Mouse (Mus musculus) 3134 (cell line): ENCODE data around the gene Dohh.

Experiments used
- DNase-seq: peaks from one replicate; pipeline ENCODE4 v3.0.0-alpha.2; 2011; ENCODE audit warnings: low spot score; ENCODE audit not compliant: insufficient read length; ENCODE audit errors: extremely low read depth

Gene Dohh

DNA sequence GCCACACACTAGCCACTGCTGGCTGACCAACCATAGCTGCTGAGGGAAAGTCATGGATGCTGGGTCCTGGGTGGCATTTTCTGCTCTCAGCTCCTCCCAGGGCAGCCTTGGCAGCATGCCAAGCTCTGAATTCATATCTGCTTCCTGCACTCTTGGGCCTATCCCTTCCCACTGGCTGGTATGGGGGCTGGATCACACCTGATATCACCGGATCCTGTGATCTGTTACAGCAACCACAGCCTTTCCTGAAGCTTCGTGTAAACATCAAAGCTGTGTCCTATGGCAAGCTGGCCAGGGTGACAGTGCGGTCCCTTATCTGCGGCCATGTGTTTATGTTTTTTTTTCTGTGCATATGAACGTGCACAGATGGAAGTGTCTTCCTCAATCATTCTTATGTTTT, 2.2 kb upstream of the Dohh start:
- no peak for DNase-seq

DNA sequence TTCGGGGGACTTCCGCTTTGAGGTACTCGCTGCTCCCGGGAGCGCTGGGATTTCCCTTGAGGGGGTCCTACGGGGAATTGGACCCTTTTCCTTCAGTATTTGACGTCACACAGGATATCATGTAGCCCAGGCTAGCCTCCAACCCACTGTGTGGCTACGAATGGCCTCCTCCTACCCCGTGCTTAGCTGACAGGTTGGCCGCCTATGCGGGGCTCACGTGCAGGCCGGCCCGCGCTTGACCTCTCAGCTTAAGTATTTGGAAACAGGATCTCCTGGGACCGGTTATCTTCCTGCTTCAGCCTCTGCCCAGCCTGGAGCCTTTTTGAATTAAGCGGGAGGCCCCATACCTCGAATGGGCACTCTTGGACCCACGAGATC, 366 bp downstream of the Dohh start:
- DNase-seq: no peak

DNA sequence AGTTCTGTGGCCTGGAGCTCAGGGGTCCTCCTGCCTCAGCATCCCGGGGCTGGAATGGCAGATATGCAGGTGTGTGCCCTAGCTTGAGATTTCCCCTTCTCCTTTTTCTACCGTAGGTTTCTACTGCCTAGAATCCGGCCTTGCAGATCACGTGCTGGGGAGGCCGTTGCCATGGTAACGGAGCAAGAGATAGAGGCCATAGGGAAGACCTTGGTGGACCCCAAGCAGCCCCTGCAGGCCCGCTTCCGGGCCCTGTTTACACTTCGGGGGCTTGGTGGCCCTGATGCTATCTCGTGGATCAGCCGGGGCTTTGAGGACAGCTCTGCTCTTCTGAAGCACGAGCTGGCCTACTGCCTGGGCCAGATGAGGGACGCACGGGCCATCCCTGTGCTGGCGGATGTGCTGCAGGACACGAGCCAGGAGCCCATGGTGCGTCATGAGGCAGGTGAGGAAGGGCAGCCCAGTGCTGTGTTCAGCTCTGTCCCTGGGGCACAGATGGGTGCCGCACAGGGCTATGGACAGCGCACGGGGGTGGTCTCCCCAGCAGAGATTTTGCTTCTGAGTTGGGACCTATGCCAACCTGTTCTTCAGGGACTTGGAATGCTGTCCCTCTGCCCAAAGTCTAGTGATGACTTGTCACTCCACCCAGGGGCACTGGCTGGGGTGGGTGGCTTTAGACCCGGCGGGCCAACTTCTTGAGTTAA, 1.5 kb downstream of the Dohh start:
- no peak for DNase-seq

DNA sequence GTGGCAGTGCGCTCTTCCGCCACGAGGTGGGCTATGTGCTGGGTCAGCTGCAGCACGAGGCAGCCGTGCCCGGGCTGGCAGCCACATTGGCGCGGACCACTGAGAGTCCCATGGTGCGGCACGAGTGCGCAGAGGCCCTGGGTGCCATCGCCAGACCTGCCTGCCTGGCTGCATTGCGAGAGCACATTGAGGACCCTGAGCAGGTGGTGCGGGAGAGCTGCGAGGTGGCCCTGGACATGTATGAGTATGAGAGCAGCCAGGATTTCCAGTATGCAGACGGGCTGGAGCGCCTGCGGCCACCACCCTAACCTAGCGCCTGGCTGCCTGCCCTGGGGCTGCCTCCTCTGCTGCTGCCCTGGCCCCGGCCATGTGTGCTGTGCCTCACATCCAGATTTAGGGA, 3.5 kb downstream of the Dohh start:
- DNase-seq: no peak

DNA sequence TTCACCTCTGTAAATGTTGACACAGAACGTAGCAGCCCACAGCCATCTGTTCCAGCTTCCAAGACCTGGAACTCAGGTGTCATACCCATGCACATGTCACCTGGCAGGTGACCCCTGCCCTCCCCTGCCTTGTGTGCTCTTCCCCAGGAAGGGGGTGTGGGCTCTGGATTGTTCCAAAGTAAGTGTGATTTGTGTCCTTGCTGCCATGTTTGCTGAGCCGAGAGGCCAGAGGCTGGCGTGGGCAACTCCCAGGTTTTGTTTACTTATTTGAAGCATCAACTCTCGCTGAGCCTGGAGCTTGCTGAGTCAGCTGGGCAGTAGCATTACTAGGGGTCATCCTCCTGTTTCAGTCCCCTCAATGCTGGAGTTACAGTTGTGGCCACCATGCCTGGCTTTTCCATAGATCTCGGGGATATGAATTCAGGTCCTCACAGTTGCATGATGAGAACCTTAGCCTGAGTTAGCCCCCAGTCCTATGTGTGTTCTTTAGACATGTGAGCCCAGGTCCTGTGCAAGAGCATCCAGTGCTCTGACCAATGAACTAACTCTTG, 4.4 kb downstream of the Dohh start, which contains the start of gene Gm48552:
Gene Gm48552 (plus strand): TSS at position 501 of the 551 bp plus-strand sequence.
- DNase-seq: no peak

DNA sequence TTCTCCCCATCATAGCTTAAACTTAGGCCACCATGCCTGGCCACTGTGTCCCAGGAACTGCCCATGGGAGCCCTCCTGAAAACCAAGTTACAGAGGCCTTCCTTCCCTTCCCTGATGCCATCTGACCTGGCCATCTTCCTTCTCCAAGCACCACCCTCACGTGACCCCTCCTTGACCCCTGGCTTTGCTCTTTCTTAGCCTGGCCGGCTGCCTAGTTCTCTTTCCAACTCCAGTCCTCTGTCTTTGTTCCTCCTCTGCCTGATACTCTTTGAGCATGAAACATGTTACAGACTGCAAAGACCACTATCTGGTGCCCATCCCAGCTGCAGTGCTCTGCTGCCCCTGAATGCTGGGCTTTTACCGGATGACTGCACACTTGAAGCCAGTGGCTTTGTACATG, 5.1 kb downstream of the Dohh start:
- DNase-seq: no peak

DNA sequence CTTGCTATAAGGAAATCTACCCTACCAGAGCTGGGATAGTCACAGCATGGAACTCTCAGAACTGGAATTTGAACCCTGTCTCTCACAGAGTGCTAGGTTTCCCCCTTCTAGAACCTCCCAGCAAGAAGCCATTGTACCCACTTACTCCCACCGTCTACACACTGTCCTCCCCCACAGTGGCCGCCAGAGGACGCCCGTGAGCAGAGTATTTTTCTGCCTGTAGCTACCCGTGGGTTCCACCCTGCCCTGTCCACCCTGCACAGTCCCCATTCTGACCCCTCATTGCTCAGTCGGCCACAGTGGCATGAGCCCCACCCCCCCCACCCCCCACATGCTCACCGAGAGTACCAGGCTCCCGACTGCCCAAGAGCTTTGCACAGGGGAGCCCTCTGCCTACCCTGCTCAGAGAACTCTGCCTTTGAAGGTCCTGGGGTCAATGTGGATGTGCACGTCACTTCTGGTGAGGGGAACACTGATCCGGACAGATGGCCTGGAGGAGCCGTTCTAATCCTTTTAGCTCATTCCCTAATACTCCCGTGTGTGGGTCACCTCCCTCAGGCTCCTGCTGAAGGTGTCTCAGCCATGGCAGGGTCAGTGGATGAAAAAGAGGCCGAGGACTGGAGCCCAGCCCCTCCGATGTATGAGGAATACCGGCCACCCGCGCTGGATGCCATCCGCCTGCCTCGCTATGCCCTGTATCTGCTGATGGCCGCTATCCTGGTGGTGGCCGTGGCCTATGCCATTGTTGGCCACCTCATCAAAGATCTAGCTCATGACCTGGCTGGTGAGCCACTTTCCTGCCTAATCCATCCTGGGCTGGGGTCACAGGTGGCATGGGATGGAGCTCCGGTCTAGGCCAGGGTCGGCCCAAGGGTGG, 5.8 kb downstream of the Dohh start:
- DNase-seq: no peak

DNA sequence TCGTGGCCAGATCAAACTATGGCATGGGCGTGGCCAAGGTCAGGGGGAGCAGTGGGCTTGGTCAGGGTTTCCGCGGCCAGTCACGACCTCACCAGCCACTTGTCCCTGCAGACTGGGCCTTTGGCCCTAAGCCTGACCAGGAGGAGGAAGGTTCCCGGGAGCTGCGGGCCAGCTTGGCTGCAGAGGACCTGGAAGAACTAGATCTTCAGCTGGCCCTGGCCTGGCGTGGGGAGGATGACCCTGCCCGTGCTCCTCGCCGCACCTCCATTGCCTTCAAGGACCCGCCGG, 6.4 kb downstream of the Dohh start:
- no peak for DNase-seq

DNA sequence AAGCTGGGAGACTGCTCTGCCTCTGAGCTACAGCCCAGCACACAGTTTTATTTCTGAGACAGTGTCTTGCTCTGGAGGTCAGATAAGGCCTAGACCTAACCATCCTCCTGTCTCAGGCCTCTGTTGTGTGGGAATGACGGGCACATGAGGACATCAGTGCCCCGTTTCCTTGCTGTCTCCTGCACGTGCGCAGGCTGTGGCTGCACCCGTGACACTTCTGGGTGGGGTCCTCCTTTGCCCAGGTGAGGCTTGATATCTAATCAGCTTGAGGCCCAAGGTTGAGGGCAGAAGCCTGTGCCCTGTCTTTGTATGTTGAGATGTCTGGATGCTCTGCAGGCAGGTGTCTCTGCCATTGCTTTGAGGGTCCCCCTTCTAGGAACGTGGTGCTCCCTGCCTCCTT, 8.0 kb downstream of the Dohh start:
- no peak for DNase-seq

DNA sequence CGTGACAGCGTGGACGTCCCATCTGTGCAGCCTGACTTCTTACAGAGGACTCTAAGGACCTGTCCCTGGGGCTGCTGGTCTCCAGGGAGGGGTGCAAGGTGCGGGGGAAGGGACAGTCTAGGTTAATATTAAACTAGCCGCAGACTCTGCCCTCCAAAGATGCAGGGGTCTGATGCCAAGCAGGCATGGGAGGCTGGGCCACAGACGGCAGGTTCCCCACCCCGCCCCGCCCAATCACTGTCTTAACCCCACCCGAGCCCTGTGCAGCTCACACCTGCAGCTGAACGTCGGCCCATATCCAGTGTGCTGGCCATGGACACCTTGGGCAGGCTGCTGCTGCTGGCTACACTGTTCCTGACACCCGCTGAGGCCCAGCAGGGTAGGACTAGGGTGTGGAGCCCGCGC, 8.6 kb downstream of the Dohh start, which contains the start of gene Smim24:
Gene Smim24 (plus strand): TSS at position 271 of the 405 bp plus-strand sequence.
- DNase-seq: no peak

DNA sequence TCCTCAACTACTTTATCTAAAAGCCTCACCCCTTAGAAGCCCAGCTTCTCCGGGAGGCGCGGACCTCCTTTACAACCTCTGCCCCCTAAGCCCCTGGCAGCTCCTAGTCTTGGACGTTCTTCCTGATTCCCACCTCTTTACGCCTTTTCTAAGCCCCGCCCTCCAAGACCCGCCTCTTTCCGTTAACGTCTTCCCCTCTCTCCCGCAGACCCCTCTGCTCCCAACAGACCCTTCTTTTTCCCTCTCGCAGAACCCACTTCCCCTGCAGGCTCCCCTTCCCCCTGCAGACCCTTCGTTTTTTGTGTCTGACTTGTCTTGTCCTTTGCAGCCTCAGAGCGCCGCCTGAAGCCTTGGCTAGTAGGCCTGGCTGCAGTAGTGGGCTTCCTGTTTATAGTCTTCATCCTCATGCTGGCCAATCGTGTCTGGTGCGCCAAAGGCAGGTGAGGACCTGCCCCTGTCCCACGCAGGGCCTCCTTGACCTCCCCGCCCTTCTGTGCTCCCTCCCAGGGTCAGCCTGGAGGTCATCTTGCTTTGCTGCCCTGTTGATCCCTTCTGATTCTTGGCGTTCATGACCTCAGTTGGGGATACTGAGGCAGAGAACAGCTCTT, 9.3 kb downstream of the Dohh start:
- DNase-seq: no peak

DNA sequence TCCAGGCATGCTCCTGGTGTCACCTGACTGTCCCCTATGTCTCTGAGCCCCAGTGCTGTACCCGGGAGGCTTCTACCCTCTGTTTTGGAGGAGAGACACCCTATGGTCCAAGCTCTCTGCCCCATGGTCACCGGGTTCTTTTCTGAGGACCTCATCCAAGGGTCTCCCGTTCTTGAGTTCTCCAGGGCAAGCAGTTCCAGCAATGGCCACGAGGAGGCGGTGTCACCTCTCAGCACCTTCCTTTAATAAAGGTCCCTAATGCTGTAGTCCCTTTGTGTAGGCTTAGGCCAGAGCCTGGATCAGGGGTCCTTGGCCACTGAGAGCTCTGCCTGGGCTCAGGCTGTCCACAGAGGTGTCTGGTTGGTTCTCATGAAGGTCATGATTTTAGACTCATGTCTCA, 10.9 kb downstream of the Dohh start:
- DNase-seq: no peak

DNA sequence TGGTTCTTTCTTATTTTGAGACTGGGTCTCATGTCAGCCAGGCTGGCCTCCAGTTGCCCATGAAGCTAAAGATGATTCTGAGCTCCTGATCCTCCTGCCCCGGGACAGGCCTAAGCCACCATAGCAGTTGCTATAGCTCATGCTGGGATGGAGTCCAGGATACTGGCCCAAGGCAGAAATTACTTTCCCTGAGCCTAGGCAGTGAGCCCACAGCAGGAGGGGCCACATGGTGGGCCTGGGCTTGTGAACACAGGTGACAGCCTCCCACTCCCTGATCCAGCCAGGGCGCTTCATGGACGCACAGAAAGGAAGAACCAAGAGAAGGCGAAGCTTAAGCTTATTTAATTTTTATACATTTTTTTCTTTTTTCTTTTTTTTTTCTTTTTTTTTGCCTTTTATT, 11.6 kb downstream of the Dohh start:
- DNase-seq: no peak

DNA sequence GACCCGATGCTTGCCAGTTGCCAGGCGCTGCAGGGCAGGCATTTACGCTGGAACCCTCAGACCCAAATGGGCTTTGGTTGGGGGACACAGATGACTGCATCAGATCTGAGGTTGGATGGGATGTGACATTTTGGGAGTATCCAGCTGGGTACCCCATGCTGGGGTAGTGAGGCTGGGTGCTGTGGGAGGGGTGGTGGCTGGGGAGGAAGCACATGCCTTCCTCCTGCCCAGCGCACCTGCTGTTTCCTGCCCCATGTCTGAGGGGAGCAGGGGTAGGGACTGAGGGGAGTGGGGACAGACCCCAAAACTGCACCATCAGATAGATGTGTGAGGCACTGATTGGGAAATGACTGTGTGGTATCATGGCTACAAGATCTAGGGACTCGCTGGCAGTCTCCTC, 12.5 kb downstream of the Dohh start:
- no peak for DNase-seq

DNA sequence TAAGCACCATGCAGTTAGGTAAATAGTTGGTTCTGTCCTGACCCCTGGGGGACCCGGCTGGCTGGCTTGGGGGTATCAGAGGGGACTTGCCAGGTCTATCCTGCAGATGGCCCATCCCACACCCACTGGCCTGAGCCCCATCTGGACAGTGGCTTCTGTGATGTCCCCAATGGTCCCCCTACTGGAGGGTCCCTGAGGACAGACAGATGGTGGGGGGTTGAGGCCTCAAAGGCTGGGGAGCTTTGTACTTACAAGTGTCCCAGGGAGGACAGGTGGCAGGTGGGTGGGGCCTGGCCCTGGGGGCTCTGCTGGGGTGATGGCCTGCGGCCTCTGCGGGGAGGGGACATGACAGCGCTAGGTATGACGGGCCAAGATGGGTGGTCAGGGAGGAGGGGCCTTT, 15.1 kb downstream of the Dohh start:
- no peak for DNase-seq

DNA sequence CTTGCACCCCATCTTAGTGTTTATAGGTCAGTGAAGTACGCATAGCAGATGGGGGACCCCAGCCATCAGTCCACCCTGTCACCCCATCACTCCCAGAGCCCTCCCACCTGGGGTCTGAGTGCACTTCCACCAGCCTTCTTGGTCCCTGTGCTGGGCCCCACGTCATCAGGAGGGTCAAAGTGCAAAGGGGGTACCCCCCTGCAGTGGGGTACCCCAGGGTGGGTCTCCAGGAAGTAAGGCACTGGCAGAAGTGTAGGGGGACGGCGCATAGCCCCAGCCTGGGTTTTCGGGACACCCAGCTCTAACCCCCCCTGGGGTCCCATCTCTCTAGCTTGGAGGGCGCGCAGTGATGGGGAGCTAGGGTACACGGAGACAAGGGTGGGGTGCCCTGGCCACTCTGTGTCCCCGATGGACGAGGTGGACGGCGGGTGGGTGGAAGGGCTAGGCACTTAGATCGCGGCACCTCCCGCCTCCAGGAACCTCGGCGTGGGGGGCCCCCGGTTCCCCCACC, 15.6 kb downstream of the Dohh start:
- no peak for DNase-seq

DNA sequence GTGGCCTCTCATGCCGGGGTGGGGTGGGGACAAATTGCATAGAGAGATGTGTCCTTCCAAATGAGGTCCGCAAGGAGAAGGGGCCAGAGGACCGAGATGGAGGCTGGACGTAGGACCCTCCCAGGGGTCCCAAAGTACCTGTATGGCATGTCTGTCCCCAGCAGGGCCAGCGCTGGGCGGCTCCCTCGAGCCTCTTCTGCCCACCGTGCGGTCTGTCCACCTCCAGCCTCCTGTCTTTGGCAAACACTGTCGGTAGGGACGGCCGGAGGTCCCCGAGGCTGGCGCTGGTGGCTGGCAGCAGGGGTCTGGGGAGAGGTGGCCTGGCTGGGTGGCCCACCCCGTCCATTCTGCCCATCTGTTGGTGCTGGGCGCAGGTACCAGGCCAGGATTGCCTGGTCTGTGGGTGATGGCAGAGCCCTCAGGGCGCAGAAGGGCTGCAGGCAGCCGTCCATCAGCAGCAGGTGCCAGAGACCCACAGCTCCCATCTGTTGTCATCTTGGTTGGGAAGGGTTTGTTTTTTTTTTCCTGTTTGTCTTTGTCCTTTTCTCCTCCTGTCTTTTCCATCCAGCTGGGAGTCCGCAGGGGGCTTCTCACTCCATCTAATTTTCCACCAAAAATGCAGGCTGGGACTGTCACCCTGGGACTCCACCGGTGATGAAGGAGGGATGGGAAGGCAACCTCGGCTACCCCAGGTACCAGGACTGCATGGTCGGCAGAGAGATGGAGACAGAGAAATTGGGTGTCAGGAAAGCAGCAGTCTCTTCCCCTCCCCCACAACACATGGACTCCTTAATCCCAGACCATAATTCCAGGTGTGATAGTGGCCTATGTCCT, 16.4 kb downstream of the Dohh start:
- DNase-seq: no peak

DNA sequence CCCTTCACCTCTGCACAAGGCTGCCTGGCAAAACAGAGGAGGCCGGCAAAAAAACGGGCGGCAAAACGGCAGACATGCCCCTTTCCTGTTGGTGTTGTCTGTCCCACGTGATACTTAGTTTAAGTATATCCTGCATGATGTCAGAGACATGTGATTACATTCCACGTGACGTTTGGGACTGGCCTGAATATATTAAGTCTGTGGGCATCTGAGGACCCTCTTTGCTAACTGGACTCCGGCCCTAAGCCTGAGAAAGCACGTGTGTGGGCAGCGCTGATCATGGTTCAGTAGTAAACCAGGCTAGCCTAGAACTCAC, 16.9 kb downstream of the Dohh start:
- no peak for DNase-seq

DNA sequence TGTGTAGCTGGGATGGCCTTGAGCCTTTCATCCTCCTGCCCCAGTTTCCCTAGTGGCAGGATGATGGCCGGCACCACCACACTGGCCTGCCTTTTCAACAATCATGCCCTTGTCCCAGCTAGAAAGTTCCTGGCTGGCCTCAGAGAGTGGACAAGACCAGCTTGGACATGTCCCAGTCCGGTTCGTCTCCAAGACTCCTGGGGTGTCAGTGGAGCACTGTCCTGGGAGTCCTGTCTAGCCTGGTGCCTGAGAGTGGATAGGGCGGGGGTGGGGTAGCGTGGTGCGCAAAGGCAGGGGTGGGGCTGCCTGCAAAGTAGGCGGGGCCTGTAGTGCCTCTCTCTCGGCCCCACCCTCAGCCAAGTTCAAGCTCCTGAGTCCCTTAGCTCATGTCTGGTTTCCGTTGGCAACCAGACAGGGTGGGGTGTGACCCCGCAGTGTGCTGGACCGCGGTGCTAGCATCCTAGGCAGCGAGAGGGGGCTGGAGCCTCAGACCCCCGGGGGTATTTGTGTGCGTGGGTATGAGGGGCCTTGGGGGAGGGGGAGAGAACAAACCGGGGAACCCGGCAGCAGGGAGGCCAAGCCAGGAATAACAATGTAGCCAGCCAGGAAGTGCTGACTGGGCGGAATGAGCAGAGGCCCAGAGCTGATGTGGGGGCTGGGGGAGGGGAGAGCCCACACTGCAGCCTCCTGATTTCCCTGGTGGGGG, 17.4 kb downstream of the Dohh start:
- DNase-seq: no peak

DNA sequence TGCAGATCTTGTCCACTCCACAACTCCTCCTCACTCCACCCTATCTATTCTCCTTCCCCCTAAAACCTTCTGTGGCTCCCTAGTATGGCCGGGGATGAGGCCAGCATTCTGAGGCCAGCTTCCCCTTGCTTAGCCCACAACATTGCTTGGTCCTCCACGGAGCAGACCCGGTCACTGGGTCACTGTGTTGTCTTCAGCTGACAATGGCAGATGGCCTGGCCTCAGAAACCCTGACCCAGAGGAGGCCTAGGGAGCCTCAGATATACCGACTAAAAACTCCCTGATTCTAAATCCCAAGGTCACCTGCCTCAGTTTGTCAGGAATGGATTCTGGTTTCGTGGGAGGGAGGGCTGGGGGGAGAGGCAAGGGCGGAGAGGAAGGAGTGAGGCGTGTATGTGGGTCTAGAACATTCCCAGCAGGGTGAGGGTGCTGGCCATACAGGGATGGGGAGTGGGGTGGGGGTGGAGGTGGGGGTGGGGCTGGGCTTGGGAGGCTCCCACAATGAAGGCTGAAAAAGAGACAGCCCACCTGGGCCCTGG, 18.1 kb downstream of the Dohh start:
- no peak for DNase-seq
